Mouse (Mus musculus): ENCODE results near the gene Gal3st4.
A peak's percentile ranks its signal among the peaks of the same experiment; 100 is the strongest.
"Not testable (repeated sequence)": the region's sequence is repeated elsewhere in the genome, so short reads cannot be mapped to it uniquely, and the experiment has no call there.

The Gal3st4 gene

DNA sequence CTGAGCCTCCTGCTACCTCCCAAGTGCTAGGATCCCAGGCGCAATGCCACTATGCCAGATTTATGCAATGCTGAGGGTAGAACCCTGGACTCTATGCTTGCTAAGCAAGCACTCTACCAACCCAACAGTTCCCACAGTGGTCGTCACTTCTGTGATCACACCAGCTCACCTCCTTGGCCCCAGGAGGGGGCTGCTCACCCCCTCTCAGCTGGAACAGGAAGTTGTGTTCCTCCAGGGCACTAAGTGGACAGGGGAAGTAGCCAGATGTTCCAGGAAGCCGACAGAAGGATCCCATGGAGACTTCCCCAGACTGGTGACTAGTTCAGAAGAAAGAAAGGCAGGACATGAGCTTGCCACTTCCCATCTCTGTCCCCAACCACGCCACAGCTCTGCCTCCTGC is 10.6 kb downstream of the Gal3st4 start:
- DNase-seq (ENCODE audit: low spot score): no peak

GRCm38 (mm10) chr5:138260834-138261233 is 11.8 kb downstream of the Gal3st4 start:
- no peak for DNase-seq (ENCODE audit: low spot score)

GRCm38 (mm10) chr5:138260051-138260450 is 12.6 kb downstream of the Gal3st4 start:
- DNase-seq (ENCODE audit: low spot score): no peak

GRCm38 (mm10) chr5:138258993-138259392 is 13.6 kb downstream of the Gal3st4 start:
- no peak for DNase-seq (ENCODE audit: low spot score)

- DNase-seq (ENCODE audit: low spot score): no peak
Observed at GRCm38 (mm10) chr5:138258542-138258941, 14.1 kb downstream of the Gal3st4 start.

- DNase-seq (ENCODE audit: low spot score): no peak
Observed at GRCm38 (mm10) chr5:138258078-138258477, 14.6 kb downstream of the Gal3st4 start.

DNA sequence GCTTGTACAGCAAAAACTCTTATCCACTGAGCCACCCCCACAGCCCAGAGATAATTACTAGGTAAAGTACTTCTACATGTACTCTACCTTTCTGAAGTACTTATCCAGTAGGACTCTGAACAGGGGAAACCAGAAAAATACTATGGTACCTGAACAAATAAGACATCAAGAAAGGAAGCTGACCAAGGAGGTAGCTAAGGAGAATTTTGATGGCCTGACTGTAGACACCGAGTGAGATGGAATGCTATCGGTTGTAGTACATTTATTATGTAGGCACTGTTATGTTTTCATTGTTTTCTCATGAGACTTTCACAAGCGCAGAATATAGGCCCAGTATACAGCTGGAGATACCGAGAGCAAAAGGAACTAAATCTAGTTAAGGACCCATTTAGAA is 15.1 kb downstream of the Gal3st4 start:
- no peak for DNase-seq (ENCODE audit: low spot score)

DNA sequence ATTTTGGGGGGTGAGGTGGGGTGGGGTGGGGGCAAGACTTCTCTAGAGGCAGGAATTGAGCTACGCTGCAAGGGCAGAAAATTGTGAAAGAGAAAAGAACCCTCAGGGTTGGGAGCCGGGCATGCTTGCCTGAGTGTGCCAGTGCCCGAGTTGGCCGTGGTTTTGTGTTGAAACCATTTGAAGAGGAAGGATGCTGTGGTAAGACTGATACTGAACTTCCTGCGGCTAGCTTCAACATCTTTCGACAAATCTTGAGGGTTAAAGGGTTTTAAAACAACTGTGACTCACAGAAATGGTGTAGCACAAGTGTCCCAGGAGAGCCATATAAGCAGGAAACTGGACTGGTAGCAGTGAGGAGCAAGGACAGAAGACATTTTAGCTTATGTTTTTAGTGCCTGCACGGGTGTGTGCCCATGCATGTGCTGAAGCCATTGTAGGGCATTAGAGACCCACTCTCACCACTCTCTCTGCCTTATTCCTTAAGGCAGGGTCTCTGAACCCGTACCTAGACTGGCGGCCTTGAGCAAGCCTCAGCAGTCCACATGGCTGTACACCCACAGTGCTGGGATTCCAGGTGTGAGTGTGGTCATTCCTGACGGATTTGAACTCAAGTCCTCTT is 15.6 kb downstream of the Gal3st4 start:
- no peak for DNase-seq (ENCODE audit: low spot score)

DNA sequence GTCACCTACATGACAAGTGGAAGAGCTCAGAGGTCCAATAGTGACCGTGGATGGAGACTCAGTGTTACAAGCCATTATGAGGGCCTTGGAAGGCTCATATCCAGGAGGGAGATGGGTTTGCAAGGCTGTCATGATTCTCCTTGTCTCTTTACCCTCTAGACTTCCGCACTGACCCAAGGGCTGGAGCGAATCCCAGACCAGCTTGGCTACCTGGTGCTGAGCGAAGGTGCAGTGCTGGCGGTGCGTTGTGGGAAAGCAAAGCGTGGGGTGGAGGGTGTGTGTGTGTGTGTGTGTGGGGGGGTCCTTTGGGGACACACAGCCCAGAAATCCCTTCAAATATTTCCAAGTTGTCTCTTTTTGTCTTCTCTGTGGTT is 16.6 kb downstream of the Gal3st4 start:
- DNase-seq (ENCODE audit: low spot score): no peak

GRCm38 (mm10) chr5:138255353-138256093 is 17.1 kb downstream of the Gal3st4 start, which contains the start of gene Lamtor4:
Lamtor4 (plus strand) TSS chr5:138255482.
- DNase-seq (ENCODE audit: low spot score): peak; percentile 96

DNA sequence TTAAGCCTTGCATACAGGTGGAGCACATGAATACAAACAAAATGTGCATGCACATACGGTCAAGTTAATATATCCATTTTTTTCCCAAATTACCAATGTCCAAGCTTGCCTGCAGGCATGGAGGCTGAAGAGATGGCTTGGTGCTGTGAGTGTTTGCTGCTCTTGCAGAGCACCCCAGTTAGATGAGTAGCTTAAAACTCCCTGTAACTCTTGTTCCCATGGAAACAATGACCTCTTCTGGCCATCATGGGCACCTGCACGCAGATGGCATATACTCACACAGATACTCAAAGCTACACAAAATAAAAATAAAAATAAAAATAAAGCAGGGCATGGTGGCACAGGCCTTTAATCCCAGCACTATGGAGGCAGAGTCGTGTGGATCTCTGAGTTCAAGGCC is 19.6 kb downstream of the Gal3st4 start:
- no peak for DNase-seq (ENCODE audit: low spot score)

DNA sequence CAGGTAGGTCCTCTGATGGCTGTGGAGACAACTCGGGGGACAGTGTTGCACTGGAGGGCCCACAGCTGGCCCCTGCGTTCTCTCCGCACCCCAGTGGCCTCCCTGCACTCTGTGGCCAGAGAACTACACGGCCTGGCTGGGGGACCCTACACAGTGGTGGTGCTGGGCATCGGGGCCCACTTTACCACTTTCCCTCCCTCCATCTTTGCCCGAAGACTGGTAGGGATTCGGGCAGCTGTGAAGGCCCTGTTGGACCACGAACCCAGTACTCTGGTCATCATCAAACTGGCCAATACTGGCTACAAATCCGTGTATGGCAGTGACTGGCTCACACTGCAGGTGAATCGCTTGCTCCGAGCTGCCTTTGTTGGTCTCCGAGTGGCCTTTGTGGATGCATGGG is 21.5 kb downstream of the Gal3st4 start:
- no peak for DNase-seq (ENCODE audit: low spot score)

GRCm38 (mm10) chr5:138241511-138241910 is 31.1 kb downstream of the Gal3st4 start:
- DNase-seq (ENCODE audit: low spot score): no peak

DNA sequence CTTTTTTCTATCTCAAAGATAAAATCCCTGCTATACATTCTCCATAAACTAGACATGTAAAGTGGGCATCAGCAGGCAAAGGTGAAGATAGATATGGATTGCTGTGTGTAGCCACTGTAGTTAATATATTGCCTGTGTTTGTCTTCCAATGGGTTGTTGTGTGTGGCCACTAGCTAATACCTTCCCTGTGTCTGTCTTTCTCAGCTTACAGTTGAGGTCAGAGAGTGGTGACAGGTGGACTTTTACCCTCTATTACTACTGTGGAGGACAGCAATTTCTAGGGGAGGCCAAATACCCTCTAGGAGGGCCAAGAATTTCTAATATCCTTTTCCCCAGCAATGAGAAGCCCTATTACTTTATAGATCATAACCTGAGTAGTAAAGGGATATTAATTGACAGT is 38.4 kb downstream of the Gal3st4 start:
- no peak for DNase-seq (ENCODE audit: low spot score)

DNA sequence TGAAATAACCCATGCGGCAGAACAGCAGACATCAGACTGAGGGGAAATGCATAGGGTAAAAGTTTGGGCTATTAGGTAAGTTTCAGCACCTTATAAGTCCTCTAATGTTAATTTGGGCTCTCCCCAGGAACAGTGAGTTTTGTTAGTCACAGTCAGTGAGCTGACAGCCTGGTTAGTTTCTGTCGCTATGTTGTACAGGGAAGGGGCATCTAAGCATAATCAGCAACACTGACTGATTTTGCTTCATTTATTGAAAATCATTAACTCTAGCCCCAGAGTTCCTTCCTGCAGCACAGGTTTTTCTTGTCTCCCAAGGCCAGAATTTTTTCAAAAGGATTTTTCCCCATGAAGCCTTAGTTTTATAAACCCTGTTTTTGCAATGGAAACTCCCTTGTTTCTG is 38.9 kb downstream of the Gal3st4 start:
- no peak for DNase-seq (ENCODE audit: low spot score)

DNA sequence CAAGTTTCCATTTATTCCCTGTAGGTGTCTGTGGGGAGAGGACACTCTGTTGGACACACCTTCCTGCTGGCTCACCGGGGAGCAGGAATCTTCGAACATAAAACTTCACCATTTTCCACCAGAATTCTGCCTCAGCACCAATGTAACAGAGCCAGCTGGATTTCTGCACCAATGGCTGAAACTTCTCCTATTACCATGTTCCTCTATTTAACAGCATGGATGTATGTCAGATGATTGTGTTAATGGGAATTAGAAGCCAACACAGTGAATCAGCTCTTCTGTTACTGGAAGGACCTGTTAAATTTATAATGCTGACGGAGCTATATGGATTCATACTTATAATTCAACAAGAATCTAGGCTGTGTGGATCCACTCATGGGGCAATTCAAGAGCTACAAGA is 43.1 kb downstream of the Gal3st4 start:
- no peak for DNase-seq (ENCODE audit: low spot score)

- peak; percentile 38 for DNase-seq (ENCODE audit: low spot score)
Observed at GRCm38 (mm10) chr5:138228026-138228425, 44.6 kb downstream of the Gal3st4 start.

DNA sequence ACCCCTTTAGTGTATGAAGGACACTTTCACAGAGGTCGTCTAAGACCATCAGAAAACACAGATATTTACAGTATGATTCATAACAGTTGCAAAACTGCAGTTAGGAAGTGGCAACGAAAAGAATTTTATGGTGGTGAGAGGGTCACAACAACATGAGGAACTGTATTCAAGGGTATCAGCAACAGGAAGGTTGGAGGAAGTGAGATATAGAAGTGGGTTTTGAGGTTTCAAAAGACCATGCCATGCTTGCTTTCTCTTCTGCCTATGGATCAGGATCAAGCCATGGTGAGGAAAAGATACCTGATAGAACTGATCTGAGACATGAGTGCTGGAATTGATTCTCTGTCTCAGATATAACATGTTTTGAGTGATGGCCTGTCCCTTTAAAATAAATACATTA is 45.3 kb downstream of the Gal3st4 start:
- DNase-seq (ENCODE audit: low spot score): no peak

DNA sequence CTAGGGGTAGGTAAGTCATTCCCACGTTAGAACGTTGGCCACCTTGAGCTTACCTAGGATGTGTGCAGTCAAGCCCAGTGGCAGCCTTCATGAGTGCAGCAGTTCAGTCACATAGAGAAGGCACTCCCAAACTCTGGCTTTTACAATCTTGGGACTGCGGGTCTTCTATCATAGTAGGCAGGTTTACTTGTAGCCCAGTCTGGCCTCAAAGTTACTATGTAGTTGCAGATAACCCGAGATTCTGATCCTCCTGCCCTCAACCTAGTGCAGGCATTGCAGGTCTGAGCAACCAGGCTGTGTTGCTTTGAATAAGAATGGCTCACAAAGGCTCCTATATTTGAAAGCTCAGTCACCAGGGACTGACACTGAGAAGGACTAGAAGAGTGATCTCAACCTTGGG is 46.1 kb downstream of the Gal3st4 start:
- DNase-seq (ENCODE audit: low spot score): no peak

DNA sequence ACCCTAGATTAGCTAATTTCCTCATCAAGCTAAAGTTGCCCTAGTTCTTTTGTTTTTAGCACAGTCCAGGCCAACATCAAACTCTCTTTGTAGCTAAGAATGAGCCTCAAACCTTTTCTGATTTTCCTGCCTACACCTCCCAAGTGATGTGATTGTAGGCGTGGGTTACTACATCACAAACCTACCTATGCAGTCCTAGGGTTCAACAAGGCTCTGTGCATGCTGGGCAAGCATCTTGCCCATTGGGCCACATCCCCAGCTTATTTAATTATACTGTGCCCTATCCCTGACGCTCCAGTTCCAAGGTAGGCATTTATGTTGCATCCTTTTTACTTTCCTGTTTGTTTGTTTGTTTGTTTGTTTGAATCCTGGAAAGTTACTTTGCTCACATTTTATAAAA is 46.9 kb downstream of the Gal3st4 start, which contains the start of gene Nxpe5:
Gene Nxpe5, plus strand, starts transcription at position 199 of the 400 bp plus-strand sequence.
- DNase-seq (ENCODE audit: low spot score): no peak

DNA sequence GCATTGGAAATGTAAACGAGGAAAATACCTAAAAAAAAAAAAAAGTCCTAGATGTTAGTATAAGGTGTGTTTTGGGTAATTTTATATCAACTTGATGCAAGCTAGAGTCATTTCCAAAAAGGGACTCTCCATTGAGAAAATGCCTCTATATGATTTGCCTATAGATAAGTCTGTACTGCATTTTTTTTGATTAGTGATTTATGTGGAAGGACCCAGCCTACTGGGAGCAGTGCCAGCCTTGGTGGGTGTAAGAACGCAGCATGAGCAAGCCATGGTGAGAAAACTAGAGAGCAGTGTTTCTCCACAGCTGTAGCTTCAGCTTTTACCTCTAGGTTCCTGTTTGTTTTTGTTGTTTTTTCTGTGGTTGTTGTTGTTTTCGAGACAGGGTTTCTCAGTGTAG is 49.4 kb downstream of the Gal3st4 start:
- no peak for DNase-seq (ENCODE audit: low spot score)

DNA sequence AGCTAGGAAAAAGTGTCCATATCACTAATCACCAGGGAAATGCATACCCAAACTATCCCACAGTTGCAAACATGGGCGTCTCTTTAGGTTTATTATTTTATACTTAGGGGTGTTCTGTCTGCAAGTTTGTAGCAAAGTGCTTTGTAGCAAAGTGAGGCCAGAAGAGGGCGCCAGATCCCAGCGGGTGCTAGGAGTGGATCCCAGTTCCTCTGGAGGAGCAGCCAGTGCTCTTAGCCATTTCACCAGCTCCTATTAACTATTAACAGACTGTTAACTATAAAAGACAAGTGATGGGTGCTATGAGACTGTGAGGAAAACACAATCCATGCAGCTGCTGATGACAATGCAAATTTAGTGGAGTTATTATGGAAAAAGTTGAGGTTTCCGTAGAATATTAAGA is 50.5 kb downstream of the Gal3st4 start:
- peak; percentile 89 for DNase-seq (ENCODE audit: low spot score)

- no peak for DNase-seq (ENCODE audit: low spot score)
Observed at GRCm38 (mm10) chr5:138219864-138220263, 52.8 kb downstream of the Gal3st4 start.

GRCm38 (mm10) chr5:138216632-138217031 is 56.0 kb downstream of the Gal3st4 start:
- DNase-seq (ENCODE audit: low spot score): not testable (repeated sequence)
